Mouse (Mus musculus): ENCODE data around the gene Arap2.
A peak's percentile ranks its signal among the peaks of the same experiment; 100 is the strongest.
"Not testable (repeated sequence)": the region's sequence is repeated elsewhere in the genome, so short reads cannot be mapped to it uniquely, and the experiment has no call there.

Arap2 gene

GRCm38 (mm10) chr5:62739451-62740415 is 26.2 kb downstream of the Arap2 start:
- no peak for DNase-seq

GRCm38 (mm10) chr5:62730573-62730972 is 35.4 kb downstream of the Arap2 start:
- DNase-seq, result not testable (repeated sequence)

DNA sequence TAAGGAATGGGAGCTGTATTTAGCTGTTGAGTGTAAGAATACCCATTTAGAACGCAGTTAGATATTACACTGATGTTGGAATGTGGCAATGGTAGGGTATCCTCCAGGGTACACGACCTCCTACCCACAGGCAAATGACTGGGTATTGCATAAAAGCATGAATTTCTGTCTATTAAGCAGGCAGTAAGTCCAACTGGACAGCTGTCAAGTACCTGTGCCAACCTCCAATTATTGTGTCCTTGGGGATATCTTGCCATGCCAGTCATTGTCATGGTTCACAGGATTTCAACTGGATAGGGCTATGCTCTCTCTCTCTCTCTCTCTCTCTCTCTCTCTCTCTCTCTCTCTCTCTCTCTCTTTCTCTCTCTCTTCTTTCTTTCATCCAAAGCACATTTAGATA is 40.4 kb downstream of the Arap2 start:
- peak; percentile 53 for DNase-seq

DNA sequence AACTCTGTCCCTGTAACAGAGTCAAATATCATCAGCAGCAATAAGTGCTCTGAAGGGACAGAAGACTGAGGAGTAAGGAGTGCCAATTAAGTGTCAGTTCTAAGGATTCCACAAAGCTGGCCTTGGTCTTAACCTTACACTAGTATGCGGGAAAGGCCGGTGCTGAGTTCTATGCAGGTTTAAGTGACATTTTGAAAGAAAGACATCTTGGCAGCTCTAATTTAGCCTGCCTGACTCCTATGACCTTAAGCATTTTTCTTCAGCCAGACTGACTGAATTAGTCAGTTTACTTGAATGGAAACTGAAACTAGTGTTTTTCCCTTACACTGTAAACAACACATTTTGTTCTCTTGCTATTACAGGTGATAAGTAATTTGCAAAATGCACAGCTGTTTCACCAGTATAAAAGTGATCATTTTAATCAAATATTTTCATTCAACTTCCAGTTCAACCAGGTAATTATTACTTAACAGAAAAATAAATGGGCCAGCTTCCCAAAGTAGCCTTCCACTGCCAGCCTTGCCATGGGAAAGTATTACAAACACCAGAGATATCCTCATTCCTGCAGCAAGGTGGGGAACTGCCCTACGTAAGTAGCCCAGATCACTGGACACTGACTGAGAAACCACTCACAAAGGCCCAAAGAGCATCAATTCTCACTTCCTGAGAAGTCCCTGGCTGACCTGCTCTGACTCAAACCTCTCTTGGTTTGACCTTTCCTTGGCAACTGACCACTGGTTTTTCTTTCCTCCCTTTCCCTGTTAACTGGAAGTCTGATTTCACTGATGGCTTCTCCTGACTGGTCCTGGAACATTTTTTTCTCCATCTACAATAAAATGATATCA is 42.5 kb downstream of the Arap2 start:
- DNase-seq, result no peak

- no peak for DNase-seq
Measured at GRCm38 (mm10) chr5:62716468-62716867, 49.5 kb downstream of the Arap2 start.

- DNase-seq, result no peak
Measured at GRCm38 (mm10) chr5:62715977-62716376, 50.0 kb downstream of the Arap2 start.

DNA sequence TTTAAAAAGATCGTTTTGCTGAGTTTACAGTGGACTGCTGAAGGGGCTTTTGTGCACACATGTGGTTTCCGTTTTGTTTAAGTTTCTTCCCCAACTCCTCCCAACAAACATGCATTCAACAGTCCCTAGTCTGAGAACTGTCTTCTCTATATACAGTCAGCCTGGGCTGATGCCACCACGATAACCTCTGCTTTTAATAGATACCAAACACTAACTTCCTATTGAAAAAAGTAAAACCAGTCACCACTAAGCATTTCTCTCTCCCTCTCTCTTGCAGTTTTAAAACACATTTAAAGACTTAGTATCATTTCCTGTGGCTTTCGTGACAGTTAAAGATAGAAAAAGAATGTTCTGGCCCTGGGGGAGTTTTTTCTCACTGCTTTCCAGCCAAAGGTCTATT is 50.5 kb downstream of the Arap2 start:
- DNase-seq, result no peak

DNA sequence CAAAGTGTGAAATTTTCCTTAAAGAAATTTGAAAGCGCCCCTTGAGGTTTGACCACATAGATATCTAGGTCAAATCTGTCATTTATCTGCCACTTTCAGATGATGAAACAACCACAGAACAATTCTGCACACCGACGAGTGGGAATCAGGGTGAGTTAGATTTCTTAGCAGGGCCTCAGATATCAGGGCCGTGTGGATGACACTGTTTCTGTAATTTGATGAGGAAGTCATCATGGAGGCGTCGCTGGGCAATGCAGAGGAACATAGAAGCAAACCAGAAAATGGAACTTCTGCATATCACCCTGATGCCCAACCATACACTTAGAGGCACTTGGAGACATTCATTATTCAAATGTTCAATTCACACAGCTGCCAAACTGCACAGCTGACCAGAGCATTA is 55.0 kb downstream of the Arap2 start:
- no peak for DNase-seq

DNA sequence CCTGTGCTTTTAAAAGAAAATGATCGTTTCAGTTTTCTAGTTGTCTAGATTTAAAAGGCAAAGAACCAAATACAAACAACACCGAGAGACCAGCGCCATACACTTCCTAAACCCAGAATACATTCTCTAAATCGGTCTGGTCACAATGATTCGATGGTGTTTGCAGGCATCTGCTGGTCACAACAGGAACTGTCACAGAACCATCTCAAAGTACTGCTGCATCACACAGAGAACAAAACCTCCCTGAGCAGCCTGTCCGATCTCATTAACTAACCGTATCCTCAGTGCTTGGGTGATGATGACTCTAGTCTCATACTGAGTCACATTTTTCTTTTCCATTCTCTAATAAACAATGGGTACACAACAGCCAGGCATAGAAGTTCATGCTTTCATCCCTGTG is 59.1 kb downstream of the Arap2 start:
- DNase-seq, result no peak

DNA sequence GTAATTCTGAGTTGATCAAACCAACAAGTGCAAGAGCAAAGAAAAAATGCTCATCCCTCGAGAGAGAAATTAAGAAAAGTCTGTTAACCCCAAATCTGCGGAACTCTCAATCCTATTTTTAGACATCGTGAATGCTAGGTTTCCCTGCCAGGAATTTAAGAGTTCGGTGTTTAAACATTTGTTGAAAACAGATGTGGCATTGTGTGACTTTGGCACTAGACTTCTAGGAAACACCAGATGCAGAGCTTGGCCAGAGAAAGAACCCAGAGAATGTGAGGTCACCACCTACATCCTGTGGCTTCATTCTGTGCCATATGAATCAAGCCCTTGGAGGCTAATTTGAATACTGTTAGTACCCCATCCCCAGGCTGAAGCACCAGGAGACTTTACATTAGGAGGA is 76.0 kb downstream of the Arap2 start:
- DNase-seq, result no peak

DNA sequence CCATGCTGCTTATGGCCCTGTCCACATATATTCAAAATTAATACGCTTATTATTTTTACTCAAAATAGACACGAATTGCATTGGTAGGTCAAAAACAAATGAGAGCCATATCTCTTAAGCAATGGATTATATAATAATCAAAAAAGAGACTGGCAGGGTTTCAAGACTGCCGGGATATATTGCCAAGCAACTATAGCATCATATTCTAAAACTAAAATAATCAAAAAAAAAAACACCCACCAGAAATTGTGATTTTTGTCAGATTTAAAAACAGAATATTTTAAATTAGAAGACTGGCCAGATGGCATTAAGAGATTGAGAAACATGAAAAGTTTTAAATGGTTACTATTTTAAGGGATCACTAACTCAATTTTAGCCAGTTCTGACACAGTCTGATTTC is 82.2 kb downstream of the Arap2 start:
- DNase-seq, result no peak

GRCm38 (mm10) chr5:62683207-62683606 is 82.8 kb downstream of the Arap2 start:
- no peak for DNase-seq

- no peak for DNase-seq
Measured at GRCm38 (mm10) chr5:62677390-62677789, 88.6 kb downstream of the Arap2 start.

GRCm38 (mm10) chr5:62672736-62673436 is 93.1 kb downstream of the Arap2 start:
- DNase-seq, result no peak

DNA sequence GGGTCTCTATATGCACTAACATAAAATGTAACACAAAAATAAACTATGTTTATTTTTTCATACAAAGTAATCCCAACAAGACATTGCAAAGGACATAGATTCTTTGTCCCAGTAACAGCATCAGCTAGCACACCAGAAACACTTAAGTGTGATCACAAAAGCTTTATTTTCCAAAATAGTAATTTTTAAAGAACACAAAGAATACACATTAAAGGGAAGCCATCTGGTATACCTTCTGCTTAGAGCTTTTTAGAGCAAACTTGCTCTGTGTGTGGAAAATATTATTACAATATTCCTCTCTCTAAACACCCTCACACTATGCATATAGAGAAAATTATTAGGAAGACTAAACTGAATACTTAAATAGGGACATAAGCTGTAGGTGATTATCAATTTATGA is 100.6 kb downstream of the Arap2 start:
- DNase-seq, result no peak

- DNase-seq, result no peak
Measured at GRCm38 (mm10) chr5:62664847-62665246, 101.1 kb downstream of the Arap2 start.

- no peak for DNase-seq
Measured at GRCm38 (mm10) chr5:62663206-62663605, 102.8 kb downstream of the Arap2 start.

DNA sequence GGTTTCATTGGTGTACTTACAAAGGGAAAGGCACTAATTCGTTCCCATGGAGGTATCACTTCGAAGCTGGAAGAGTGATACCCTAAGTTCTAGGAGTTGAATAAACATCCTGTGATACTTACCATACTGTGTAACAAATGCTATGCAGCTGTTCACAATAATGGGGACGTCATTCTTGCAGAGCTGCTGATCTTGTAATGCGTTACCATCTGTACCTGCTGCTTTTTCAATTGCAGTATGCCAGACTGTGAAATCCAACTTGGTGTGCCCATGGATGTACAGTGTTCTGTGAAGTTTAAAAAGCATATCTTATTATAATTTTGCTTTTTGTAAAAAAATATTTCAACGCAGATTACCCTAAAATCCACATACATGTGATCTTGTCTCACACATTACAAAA is 112.0 kb downstream of the Arap2 start:
- no peak for DNase-seq

DNA sequence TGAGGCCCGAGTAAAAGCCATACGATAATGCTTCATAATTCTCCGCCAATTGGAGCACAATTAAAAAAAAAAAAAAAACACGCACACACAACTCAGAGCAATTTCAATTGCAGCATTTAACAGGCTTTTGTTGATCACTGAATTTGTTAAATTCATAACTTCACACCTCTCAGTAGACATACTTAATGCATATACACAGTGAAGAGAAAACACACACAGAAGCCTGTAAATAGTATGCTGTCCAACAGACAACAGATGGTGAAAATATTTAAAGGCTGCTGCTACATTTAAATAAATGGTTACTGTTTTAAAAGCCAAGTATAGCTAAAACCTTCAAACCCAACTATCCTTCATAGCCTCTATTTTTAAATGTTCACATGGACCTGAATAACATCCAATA is 123.6 kb downstream of the Arap2 start:
- DNase-seq, result no peak

- DNase-seq, result no peak
Measured at GRCm38 (mm10) chr5:62640501-62640900, 125.5 kb downstream of the Arap2 start.

- no peak for DNase-seq
Measured at GRCm38 (mm10) chr5:62636341-62636740, 129.6 kb downstream of the Arap2 start.

DNA sequence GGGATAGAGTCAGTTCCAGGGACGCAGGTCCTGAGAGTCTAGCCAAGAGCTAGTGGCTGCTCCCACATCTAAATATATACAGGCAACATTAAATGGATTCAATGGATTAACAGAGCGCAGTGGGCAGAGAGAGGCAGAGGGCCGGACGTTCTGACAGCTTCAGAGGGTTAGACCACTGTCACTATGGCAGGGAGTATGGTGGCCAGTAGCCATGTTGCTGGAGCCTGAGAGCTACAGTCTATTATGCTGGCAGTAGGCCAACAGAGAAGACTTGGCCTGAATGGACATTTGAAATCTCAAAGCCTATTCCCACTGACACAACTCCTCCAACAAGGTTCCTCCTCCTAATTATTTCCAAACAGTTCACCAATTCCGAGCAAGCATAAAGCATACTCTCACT is 137.1 kb downstream of the Arap2 start:
- DNase-seq, result no peak

DNA sequence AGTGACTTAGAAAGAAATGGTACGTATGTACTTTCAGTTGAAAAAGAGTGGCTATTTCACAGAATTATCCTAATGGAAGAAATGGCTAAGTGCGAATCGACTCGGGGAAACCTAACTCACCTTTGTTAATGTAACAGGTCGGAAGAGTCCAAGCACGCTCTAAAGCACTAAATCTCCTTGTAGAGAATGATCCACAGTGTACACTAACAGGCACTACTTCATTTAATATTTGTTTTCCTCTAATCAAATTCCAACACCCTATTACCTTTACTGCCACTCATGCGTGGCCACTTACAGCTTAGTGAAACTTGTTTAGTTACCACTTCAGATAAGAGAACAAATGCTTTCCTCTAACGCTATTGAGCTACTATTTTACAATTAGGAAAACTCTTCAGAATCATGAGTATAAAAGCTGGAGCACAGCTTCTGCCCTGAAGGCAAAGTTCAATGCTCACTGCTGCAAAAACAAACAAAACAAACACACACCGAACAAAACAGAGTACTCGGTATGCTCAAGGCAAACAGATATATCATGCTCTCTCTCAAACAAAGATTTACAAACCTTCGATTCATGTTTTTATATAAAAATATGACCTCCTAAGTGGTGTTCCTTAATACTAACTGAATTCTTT is 143.0 kb downstream of the Arap2 start:
- no peak for DNase-seq
